Mouse (Mus musculus) forebrain, postnatal 0 days (tissue): ENCODE results near the gene Olfr703. TPM values are rescaled to one million over a fixed set of nuclear protein-coding genes. Genes with fewer than 3 reads are reported as not detected.

Experiments used
- ATAC-seq: fragments of 200-750 bp; cut with Nextera tagmentation; 2 replicates; pipeline ENCODE4 v1.8.0; 2017; ENCODE audit warnings: mild to moderate bottlenecking, moderate library complexity
- DNase-seq: peaks from one replicate; pipeline ENCODE4 v3.0.0-alpha.2; 2015
- H3K27ac ChIP-seq: fragments of 300-500 bp; sonication (generic); 2 replicates; pipeline ENCODE4 v1.5.1; 2014; ENCODE audit warnings: low read depth, mild to moderate bottlenecking, antibody characterized with exemption, low read length, moderate library complexity, mixed read lengths
- H3K27me3 ChIP-seq: fragments of 300-500 bp; sonication (generic); 2 replicates; pipeline ENCODE4 v1.6.1; 2014; ENCODE audit warnings: mild to moderate bottlenecking, low read length, mixed read lengths; ENCODE audit not compliant: insufficient read depth
- H3K36me3 ChIP-seq: fragments of 300-500 bp; sonication (generic); 2 replicates; pipeline ENCODE4 v1.6.1; 2014; ENCODE audit warnings: mild to moderate bottlenecking, moderate library complexity; ENCODE audit not compliant: insufficient read depth
- H3K4me1 ChIP-seq: fragments of 300-500 bp; sonication (generic); 2 replicates; pipeline ENCODE4 v1.6.1; 2014; ENCODE audit warnings: antibody characterized with exemption; ENCODE audit not compliant: insufficient read depth
- H3K4me2 ChIP-seq: fragments of 300-500 bp; sonication (generic); 2 replicates; pipeline ENCODE4 v1.6.1; 2014; ENCODE audit warnings: low read depth, mild to moderate bottlenecking, moderate library complexity
- H3K4me3 ChIP-seq: fragments of 300-500 bp; sonication (generic); 2 replicates; pipeline ENCODE4 v1.5.1; 2014; ENCODE audit warnings: low read depth, low read length, mixed read lengths
- H3K9ac ChIP-seq: fragments of 300-500 bp; sonication (generic); 2 replicates; pipeline ENCODE4 v1.6.1; 2014; ENCODE audit warnings: mild to moderate bottlenecking
- H3K9me3 ChIP-seq: fragments of 300-500 bp; sonication (generic); 2 replicates; pipeline ENCODE4 v1.6.1; 2016; ENCODE audit warnings: low read length
- CTCF ChIP-seq: sonication (generic); IDR thresholded peaks from 2 replicates; pipeline ENCODE4 v1.5.1; 2016; ENCODE audit warnings: antibody characterized with exemption, control low read depth, low read depth
- WGBS: fragments of 180-500 bp; shearing (Covaris S2); extraction: QIAGEN DNeasy Blood & Tissue Kit; methylation state at CpG from one replicate; pipeline ENCODE4 v1.1.7; 2014; 5-methylcytosine and 5-hydroxymethylcytosine counted together
- polyA plus RNA-seq: library from polyadenylated mRNA; unstranded; fragments of >200 nt; fragmentation: Nextera tagmentation; extraction: Ambion mirVana; gene quantifications from 2 replicates; pipeline ENCODE4 v1.2.1, GENCODE M21; 2015
- total RNA-seq: library from RNA; depleted of rRNA; stranded (reverse); fragments of >200 nt; gene quantifications from 2 replicates; pipeline ENCODE4 v1.2.3, GENCODE M21; 2014; rRNA removed

Gene Olfr703
- total and polyA plus RNA-seq, 2 experiments from 2014 or later: not detected

DNA sequence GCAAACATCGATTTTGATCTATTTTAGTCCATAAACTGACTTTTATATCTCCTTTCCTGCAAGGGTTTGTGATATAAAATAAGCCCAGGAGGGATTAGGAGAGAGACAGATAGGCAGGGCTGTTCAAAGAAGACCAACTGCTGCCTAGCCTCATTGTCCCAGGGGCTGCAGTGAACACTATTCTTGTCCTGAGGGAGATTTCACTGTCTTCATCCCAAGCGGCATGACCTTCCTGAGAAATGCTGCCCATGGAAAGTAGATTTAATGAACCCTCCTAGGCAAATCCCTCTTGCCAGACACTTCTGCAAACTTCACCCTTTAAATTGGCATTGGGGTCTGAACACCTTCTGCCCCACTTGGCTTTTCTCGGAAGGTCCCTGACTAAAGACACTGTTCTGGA lies 33.6 kb downstream of the Olfr703 start, which contains the start of gene Olfr705:
Gene Olfr705, minus strand, starts transcription at position 101 of the 400 bp plus-strand sequence.
- TF ChIP-seq CTCF: no peak
- Histone ChIP-seq H3K27me3 (no peaks in the 10 kb centered on the region), H3K27ac (no peak within 1 kb of the TSS), H3K9me3 (no peaks in the 10 kb centered on the region), H3K4me3 (no peak within 1 kb of the TSS), H3K4me1 (no peaks in the 10 kb centered on the region), H3K9ac (no peak within 1 kb of the TSS), H3K36me3 (no peaks in the 10 kb centered on the region), H3K4me2 (no peak within 1 kb of the TSS)
- DNase-seq: no peak
- no peak for ATAC-seq
- 79% methylated on average over 3 of the region's 3 CpGs for WGBS

DNA sequence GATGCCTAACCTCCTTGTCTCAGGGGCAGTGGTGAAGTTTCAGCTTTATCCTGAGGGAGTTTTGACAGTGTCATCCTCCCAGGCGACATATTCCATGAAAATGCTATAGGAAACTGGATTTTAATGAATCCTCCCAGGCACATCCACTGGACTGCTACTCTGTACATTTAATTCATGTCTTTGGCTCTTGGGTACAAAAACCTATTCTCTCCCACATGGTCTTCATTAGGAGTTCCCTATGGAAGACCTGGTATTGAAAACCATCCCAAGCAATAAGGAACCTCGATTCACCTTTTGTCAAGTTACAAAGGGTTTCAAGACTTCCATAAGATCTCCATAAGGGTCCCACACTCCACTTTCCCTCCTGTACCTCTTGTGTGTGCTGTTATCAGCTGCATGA lies 44.9 kb downstream of the Olfr703 start, which contains the start of gene Olfr706:
Gene Olfr706, minus strand, starts transcription at position 101 of the 400 bp plus-strand sequence.
- Histone ChIP-seq H3K9me3 (no peaks in the 10 kb centered on the region), H3K9ac (no peak within 1 kb of the TSS), H3K4me1 (no peaks in the 10 kb centered on the region), H3K4me3 (no peak within 1 kb of the TSS), H3K4me2 (no peak within 1 kb of the TSS), H3K27me3 (no peaks in the 10 kb centered on the region), H3K36me3 (no peaks in the 10 kb centered on the region), H3K27ac (no peak within 1 kb of the TSS)
- ATAC-seq (no peak), DNase-seq (no peak)
- TF ChIP-seq CTCF: no peak
- WGBS: 88% methylated on average over 2 of the region's 2 CpGs

Other genes starting within 250 kb of the Olfr703 start
- gene Olfr693, start 162.8 kb upstream of the Olfr703 start, total RNA-seq: 0.08 TPM in 1 of 2 replicates, not detected in the other
- gene Olfr693, start 162.8 kb upstream of the Olfr703 start, polyA plus RNA-seq: not detected in 2 replicates
- not detected in 2 replicates for gene Olfr694, start 151.5 kb upstream of the Olfr703 start, total RNA-seq
- gene Olfr694, start 151.5 kb upstream of the Olfr703 start, polyA plus RNA-seq: not detected in 2 replicates
- not detected in 2 replicates for gene Olfr695, start 127.0 kb upstream of the Olfr703 start, total RNA-seq
- gene Olfr695, start 127.0 kb upstream of the Olfr703 start, polyA plus RNA-seq: not detected in 2 replicates
- not detected in 2 replicates for gene Olfr697, start 100.9 kb upstream of the Olfr703 start, total RNA-seq
- gene Olfr697, start 100.9 kb upstream of the Olfr703 start, polyA plus RNA-seq: not detected in 2 replicates
- gene Olfr698, start 88.0 kb upstream of the Olfr703 start, total RNA-seq: not detected in 2 replicates
- gene Olfr698, start 88.0 kb upstream of the Olfr703 start, polyA plus RNA-seq: not detected in 2 replicates
- gene Olfr699, start 50.2 kb upstream of the Olfr703 start, total RNA-seq: not detected in 2 replicates
- gene Olfr699, start 50.2 kb upstream of the Olfr703 start, polyA plus RNA-seq: not detected in 2 replicates
- not detected in 2 replicates for gene Olfr700, start 34.5 kb upstream of the Olfr703 start, total RNA-seq
- not detected in 2 replicates for gene Olfr700, start 34.5 kb upstream of the Olfr703 start, polyA plus RNA-seq
- gene Olfr701, start 29.2 kb upstream of the Olfr703 start, total RNA-seq: not detected in 2 replicates
- not detected in 2 replicates for gene Olfr701, start 29.2 kb upstream of the Olfr703 start, polyA plus RNA-seq
- gene Olfr702, start 9.5 kb upstream of the Olfr703 start, total RNA-seq: not detected in 2 replicates
- gene Olfr702, start 9.5 kb upstream of the Olfr703 start, polyA plus RNA-seq: not detected in 2 replicates
- not detected in 2 replicates for gene Olfr704, start 19.8 kb downstream of the Olfr703 start, total RNA-seq
- not detected in 2 replicates for gene Olfr704, start 19.8 kb downstream of the Olfr703 start, polyA plus RNA-seq
- gene Olfr705, start 33.5 kb downstream of the Olfr703 start, total RNA-seq: not detected in 2 replicates
- not detected in 2 replicates for gene Olfr705, start 33.5 kb downstream of the Olfr703 start, polyA plus RNA-seq
- not detected in 2 replicates for gene Olfr706, start 44.8 kb downstream of the Olfr703 start, total RNA-seq
- not detected in 2 replicates for gene Olfr706, start 44.8 kb downstream of the Olfr703 start, polyA plus RNA-seq
- gene Olfr707, start 57.9 kb downstream of the Olfr703 start, total RNA-seq: not detected in 2 replicates
- not detected in 2 replicates for gene Olfr707, start 57.9 kb downstream of the Olfr703 start, polyA plus RNA-seq
- gene Olfr1532-ps1, start 64.6 kb downstream of the Olfr703 start, total RNA-seq: not detected in 2 replicates
- gene Olfr1532-ps1, start 64.6 kb downstream of the Olfr703 start, polyA plus RNA-seq: not detected in 2 replicates
- gene Olfr709-ps1, start 88.9 kb downstream of the Olfr703 start, total RNA-seq: not detected in 2 replicates
- gene Olfr709-ps1, start 88.9 kb downstream of the Olfr703 start, polyA plus RNA-seq: not detected in 2 replicates
- not detected in 2 replicates for gene Olfr710, start 105.0 kb downstream of the Olfr703 start, total RNA-seq
- not detected in 2 replicates for gene Olfr710, start 105.0 kb downstream of the Olfr703 start, polyA plus RNA-seq
- gene Olfr6, start 120.6 kb downstream of the Olfr703 start, total RNA-seq: not detected in 2 replicates
- not detected in 2 replicates for gene Olfr6, start 120.6 kb downstream of the Olfr703 start, polyA plus RNA-seq
- not detected in 2 replicates for gene Olfr711, start 132.1 kb downstream of the Olfr703 start, total RNA-seq
- not detected in 2 replicates for gene Olfr711, start 132.1 kb downstream of the Olfr703 start, polyA plus RNA-seq
- gene Olfr2, start 162.7 kb downstream of the Olfr703 start, total RNA-seq: not detected in 2 replicates
- not detected in 2 replicates for gene Olfr2, start 162.7 kb downstream of the Olfr703 start, polyA plus RNA-seq
- not detected in 2 replicates for gene Olfr713, start 187.8 kb downstream of the Olfr703 start, total RNA-seq
- not detected in 2 replicates for gene Olfr713, start 187.8 kb downstream of the Olfr703 start, polyA plus RNA-seq
- gene Olfr714, start 227.6 kb downstream of the Olfr703 start, total RNA-seq: not detected in 2 replicates
- not detected in 2 replicates for gene Olfr714, start 227.6 kb downstream of the Olfr703 start, polyA plus RNA-seq
- gene Olfr17, start 249.9 kb downstream of the Olfr703 start, total RNA-seq: not detected in 2 replicates
- not detected in 2 replicates for gene Olfr17, start 249.9 kb downstream of the Olfr703 start, polyA plus RNA-seq